Mouse (Mus musculus): ENCODE measurements around the gene Ptprd.
"Not testable (repeated sequence)": the region's sequence is repeated elsewhere in the genome, so short reads cannot be mapped to it uniquely, and the experiment has no call there.

Ptprd gene

DNA sequence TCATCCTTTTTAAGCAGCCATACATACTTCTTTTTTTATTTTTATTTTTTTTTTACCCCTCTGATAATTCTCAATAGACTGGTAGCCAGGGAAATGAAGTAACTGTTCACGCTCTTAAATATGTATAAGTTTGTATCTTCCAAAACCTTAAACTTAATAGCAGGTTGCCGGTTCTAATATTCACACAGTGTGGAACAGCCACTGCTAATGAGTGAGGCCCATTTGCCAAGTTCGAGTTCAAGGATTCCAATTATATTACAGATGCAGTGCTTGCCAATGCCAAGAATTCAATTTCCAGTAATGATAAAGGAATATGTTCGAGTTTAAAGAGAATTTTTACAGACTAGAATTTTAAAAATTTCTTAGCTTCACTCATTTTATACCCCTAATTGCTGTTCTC is 322.3 kb downstream of the Ptprd start:
- no peak for DNase-seq

DNA sequence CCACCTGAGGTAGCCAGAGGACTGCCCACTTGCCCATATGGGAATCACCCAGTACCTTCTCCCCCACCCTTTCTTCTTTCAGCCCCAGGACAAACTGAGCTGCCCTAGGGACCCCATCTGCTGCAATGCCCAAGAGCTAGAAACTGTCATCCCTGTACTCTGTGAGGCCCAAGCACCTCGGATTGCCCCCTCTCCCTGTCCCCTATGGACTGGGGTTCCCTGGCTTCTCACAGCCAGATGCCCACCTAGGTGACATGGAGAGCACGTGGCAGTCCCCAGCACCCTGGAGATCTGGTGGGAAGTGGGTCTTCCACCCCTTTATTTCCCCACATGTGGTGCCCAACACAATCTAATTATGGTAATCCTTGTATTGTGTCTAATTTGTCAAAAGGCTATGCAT is 331.5 kb downstream of the Ptprd start:
- DNase-seq: no peak

DNA sequence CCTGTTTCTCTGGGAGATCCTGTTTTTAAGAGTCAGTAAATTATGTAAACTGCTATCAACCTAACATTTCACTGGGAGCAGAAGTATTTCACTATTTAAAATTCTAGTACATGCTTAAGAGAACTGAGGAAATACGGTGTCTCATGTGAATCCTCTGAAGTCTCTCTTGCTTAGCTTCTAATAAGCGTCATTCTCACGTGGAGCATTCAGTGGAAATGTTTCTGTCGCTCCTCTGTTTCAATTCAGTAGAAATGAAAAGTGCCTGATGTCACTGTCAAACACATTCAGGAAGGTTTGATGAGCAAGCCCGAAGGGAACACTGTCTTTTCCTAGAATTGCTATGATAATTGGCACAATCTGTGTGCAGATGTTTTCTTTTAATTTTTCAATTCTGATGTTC is 350.5 kb downstream of the Ptprd start:
- no peak for DNase-seq

- DNase-seq: not testable (repeated sequence)
Observed at GRCm38 (mm10) chr4:77797391-77797790, 414.4 kb downstream of the Ptprd start.

DNA sequence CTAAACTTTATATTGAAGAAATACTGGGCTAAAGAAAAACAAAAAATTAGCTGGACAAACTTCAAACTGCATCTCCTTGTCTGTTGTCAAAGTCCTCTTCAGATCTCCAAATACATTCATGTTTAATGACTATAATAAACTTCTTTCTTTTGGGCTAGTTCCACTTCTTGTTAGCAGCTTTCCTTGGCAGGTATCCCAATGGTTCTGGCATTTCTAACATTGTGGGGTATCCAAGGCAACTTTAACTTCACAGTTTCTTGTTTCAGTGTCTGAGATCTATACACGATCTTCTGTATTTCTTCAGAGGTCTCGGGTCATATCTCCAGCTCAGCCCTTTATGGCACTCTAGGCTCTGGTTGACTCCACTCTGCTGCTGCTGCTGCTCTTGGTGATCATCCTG is 434.5 kb downstream of the Ptprd start:
- DNase-seq: no peak

DNA sequence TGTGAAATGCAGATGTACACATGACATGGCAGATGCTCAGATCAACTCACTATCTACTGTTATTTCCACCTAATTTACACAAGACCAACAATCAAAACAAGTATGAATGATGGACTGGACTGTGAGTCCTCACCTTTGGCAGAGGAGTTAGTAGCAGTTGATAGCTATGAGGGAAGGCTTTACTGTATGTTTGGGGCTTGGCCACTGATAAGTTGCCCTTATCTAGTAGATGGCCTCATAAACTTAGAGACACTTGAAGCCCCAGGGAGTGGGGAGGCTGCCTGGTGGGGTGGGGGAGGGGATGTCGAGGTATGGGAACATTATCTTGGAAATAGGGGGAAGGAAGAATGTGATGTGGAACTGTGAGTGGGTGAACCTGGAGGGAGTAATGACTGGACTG is 448.0 kb downstream of the Ptprd start:
- no peak for DNase-seq

GRCm38 (mm10) chr4:77743391-77743790 is 468.4 kb downstream of the Ptprd start:
- no peak for DNase-seq

DNA sequence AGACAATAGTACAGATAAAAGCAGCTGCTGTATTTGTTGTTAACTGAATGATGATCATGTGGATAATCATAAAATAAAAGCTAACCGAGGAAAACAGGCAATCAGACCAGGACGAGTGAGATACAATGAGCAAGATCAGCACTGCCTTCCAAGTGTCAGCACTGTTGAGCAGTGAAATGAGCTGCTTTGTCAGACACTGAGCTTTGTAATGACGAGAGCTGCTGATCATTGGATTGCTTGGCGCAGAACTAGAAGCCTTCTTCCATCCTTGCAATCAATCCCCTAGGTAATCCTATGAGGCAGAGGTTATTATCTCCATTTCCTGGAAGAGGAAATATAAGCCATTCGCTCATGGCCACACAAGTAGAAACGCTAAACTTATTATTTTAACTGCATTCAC is 489.9 kb downstream of the Ptprd start:
- DNase-seq: no peak

GRCm38 (mm10) chr4:77717792-77718191 is 494.0 kb downstream of the Ptprd start:
- no peak for DNase-seq

DNA sequence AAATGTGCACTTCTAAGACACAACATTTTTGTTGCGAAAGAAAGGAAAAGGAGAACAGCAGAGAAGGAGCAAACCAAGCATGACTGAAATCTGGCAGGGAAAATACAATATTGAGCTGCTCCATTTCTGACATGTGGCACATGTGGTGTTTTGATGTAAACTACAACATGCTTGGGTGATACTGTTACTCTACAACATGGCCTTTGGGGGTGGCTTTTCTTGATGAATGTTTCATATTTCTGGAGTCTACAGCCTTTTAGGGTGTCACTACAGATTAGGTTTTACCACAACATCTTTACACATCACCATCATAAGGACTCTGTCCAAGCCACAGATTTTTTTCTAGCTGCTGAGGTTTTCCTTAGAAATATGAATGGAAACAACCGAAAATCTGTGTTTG is 501.5 kb downstream of the Ptprd start:
- DNase-seq: no peak

- DNase-seq: no peak
Observed at GRCm38 (mm10) chr4:77698294-77698693, 513.5 kb downstream of the Ptprd start.

- no peak for DNase-seq
Observed at GRCm38 (mm10) chr4:77675798-77676197, 536.0 kb downstream of the Ptprd start.

DNA sequence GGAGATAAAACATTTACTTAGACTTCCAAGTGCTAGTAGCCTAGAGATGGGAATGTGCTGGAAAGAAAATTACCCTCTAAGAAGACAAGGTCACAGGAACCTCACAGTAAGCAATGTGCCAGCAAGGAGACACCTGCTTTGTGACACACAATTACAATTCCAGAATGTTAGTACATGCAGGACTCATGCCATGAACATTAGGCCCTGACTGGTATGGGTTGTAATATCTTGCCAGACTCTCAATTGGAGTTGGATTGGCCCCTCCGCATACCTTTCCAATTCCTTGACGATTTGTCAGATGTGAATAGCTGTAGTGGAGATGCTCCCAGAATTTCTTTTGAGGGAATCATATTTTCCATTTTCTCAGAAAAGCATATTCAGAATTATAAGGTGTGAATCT is 547.0 kb downstream of the Ptprd start:
- no peak for DNase-seq

GRCm38 (mm10) chr4:77662309-77662708 is 549.5 kb downstream of the Ptprd start:
- DNase-seq: no peak

GRCm38 (mm10) chr4:77655669-77656068 is 556.1 kb downstream of the Ptprd start:
- DNase-seq: no peak

DNA sequence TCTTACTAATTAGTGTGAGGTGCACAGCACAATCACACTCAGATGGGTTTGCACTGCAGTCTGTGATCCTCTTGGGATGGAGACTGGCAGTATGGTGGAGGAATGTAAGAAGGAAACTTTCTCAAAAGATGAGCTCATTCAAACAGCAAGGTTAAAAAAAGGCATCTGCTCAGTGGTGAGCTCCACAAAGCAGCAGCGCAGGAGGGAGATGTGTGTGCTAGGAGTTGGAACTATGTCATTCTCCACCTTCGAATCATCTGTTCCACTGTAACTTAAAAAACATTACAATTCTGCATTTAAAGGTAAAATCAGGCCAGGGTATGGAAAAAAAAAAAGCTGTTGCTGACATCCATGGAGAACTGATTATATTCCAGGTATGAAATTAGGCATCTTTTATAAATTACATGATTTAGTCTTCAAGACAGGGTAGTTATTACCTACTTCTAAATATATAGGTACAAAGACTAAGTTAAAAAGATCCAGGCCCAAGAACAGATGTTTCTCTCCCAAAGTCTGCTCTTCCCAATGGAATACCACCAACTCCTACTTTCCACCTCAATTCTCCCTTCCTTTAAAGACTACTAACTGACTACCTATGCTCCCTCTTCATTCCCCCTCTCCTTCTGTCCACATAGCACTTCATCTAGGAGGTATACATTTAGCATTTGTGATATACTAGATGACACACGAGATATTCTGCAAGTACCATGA is 562.0 kb downstream of the Ptprd start:
- no peak for DNase-seq

DNA sequence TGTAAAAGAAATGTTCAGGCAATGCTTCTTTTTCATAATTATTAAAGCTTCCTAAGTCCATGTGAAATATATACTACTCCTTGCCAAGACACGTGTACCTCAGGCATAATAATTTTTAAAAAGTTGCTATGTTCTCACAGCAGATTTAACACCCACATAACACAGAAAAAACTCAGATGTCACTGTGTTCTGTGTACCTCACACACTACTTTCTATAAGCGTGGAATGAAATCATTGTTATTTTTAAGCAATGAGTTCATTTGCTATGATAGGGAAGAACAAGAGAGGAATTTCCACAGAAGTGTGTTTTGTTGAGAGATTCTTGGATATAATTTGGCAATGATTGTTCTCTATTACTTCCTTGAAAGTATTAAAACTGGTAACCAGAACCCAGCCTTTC is 562.9 kb downstream of the Ptprd start:
- DNase-seq: no peak

DNA sequence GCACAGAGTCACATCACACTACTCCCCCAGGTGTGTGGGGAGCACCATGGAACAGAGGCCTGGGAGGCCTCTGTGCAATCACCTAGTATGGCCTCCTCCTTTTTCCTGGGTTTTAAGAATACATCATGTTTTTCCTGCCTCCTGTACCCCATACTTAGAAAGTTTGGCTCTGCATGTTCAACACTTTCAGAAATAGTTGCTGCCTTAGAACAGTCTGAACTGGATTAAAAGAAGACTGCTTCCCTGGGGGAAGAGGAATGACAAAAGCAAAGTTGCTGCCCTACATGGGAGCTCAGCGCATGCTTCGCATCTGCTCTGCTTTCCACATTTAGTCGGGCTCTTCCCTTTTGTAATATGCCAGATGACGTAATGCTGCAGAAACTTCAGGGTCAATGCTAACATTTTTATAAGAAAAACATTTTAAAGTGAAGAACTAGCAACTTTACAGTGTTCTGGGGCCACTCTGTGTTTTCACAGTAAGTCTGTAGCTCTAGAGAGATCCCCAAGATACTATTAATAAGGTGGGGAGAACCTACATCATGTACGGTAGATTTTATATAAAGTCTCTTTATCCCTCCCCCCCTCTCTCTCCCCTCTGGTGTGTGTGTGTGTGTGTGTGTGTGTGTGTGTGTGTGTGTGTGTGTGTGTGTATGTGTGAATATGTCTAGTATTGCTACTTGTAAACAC is 564.2 kb downstream of the Ptprd start:
- no peak for DNase-seq

DNA sequence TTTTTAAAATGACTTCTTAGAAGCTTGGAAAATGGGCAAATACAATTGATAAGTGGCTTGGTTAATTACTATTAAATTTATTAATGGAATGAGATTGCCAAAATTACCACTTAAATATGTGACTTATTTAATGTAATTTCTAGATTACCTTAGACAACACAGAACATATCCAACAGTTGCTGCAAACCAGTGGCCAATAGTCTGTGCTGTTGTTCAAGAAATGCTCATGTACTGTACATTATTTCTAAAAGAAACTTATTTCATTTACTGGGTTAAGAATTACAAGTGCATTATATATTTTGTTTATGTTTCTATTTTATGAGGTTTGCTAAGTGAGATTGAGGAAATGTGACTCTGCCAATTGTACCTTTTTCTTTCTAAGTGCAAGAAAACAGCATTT is 567.3 kb downstream of the Ptprd start:
- peak; percentile 20 for DNase-seq

GRCm38 (mm10) chr4:77640022-77640421 is 571.7 kb downstream of the Ptprd start:
- no peak for DNase-seq

- DNase-seq: no peak
Observed at GRCm38 (mm10) chr4:77613129-77613528, 598.6 kb downstream of the Ptprd start.

DNA sequence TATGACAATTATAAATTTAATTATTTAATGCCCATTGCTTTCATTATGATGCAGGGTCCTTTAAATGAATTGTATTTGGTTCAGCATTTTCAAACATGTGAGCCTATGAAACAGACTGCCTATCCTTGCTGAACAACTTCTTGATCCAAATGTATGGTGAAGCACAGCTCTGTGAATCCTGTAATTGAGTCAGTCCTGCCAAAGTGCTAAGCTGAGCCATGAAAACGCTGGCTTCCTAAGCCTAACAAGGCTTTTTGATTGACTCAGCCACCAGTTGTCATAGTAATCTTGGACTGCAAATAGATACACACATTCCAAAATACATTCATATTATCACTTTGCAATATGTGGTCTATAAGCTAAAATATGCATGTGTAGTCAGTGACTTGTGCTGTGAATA is 625.1 kb downstream of the Ptprd start:
- DNase-seq: peak; percentile 5

DNA sequence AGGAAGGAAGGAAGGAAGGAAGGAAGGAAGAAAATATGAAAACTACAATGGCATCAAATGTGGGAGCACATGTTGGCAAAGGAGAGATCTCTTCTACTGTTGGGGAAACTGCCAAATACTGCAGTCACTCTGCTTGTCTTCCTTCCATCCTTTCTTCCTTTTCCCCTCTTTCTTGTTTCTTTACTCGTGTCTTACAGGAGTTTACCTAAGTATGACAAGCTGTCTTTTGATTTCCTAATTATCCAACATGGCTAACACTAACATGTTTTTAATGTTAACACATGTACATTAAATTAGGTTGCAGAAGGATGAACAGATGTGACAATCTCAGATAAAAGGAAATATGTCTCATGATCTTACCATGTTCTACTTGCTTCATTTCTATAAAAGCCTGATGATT is 625.5 kb downstream of the Ptprd start:
- no peak for DNase-seq

DNA sequence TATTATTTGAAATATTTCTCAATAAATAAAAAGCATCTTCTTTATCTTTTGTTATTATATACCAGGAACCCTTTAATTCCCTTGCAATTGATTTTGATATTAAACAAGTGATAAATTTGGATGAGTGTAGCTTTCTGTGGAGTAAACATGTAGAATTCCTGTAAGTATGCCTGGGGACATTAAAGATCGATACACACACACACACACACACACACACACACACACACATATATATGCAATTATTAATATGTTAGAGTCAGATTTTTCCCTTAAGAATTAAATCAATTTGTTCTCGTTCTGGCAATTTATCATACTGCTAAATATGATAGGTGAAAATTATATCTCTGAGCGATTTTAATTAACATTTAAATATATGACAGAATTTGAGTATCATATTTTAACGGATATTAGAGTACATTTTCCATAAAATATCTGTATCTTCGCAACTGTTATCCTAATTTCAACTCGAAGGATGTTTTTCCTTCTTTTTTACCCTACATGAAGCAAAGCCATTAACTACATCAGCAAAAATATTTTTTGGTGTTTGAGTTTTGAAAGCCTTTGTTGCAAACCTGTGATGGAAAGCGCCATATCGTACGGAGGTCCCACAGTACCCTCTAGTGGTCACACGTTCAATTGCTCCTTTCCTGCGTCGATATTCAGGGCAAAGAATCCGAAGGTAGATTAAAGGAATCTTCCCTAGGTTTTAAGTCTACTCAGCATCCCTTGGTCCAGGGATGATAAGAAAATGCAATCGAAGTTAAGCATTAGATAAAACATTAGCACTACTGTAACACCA is 653.2 kb downstream of the Ptprd start:
- peak; percentile 59 for DNase-seq

Data from right cerebral cortex, postnatal 4 days (tissue).